Mouse (Mus musculus) olfactory bulb, adult 2 months (tissue): Measurements from ENCODE around the gene Rere. TPM values are rescaled to one million over a fixed set of nuclear protein-coding genes. Genes with fewer than 3 reads are reported as not detected.

Experiments used
- H3K27ac ChIP-seq: fragments of 200-500 bp; 2 replicates; pipeline ENCODE4 v1.5.1; 2012; ENCODE audit warnings: low read depth, low read length; ENCODE audit not compliant: insufficient read depth
- H3K4me1 ChIP-seq: fragments of 200-500 bp; 2 replicates; pipeline ENCODE4 v1.6.1; 2012; ENCODE audit warnings: low read length; ENCODE audit not compliant: control insufficient read depth, insufficient read depth
- H3K4me3 ChIP-seq: fragments of 200-500 bp; 2 replicates; pipeline ENCODE4 v1.5.1; 2012; ENCODE audit warnings: mild to moderate bottlenecking, low read depth, low read length, moderate library complexity; ENCODE audit not compliant: insufficient read depth
- CTCF ChIP-seq: fragments of 200-500 bp; IDR thresholded peaks from 2 replicates; pipeline ENCODE4 v1.5.1; 2012; ENCODE audit warnings: low read depth, mild to moderate bottlenecking, low read length, moderate library complexity; ENCODE audit not compliant: insufficient read depth
- POLR2A ChIP-seq: fragments of 200-500 bp; IDR thresholded peaks from 2 replicates; pipeline ENCODE4 v1.6.1; 2012; ENCODE audit warnings: mild to moderate bottlenecking, low read depth, low read length, moderate library complexity; ENCODE audit not compliant: insufficient read depth
- WGBS: fragments of 180-500 bp; shearing (Covaris S2); methylation state at CpG from one replicate; pipeline ENCODE4 v1.1.7; 2018; 5-methylcytosine and 5-hydroxymethylcytosine counted together
- polyA plus RNA-seq: library from polyadenylated mRNA; stranded (reverse); fragments of >200 nt; gene quantifications from 2 replicates; pipeline ENCODE4 v1.2.4, GENCODE M21; 2012; ENCODE audit warnings: low replicate concordance; ENCODE audit not compliant: missing spikeins, insufficient read depth, insufficient read length

The Rere gene
- polyA plus RNA-seq, 1 experiment: 288 TPM

- TF ChIP-seq POLR2A (no peak), CTCF (no peak)
- H3K4me1 ChIP-seq: peaks cover 29% of the 10 kb centered on the region
- H3K27ac ChIP-seq: peak overlapping the region; percentile 30; the same call in 1 of the 2 replicates
Observed at GRCm38 (mm10) chr4:150405786-150406185, 124.3 kb downstream of the Rere start.

GRCm38 (mm10) chr4:150406320-150406719 is 124.9 kb downstream of the Rere start:
- H3K4me3 ChIP-seq: no peak overlapping the region
- 76% methylated on average over 21 of the region's 21 CpGs for WGBS
- peaks cover 27% of the 10 kb centered on the region for H3K4me1 ChIP-seq
- H3K27ac ChIP-seq: peak overlapping the region; percentile 30; the same call in 1 of the 2 replicates
- no peak for TF ChIP-seq CTCF
- TF ChIP-seq POLR2A: no peak

More at GRCm38 (mm10) chr4:150405786-150406185, 124.3 kb downstream of the Rere start:
- WGBS: 58% methylated on average over 5 of the region's 5 CpGs
- H3K4me3 ChIP-seq: no peak overlapping the region

- peaks cover 25% of the 10 kb centered on the region for H3K4me1 ChIP-seq
- 77% methylated on average over 6 of the region's 6 CpGs for WGBS
- H3K27ac ChIP-seq: no peak overlapping the region
- H3K4me3 ChIP-seq: no peak overlapping the region
- TF ChIP-seq POLR2A: no peak
Observed at GRCm38 (mm10) chr4:150406821-150407220, 125.4 kb downstream of the Rere start.

GRCm38 (mm10) chr4:150414296-150414695 is 132.8 kb downstream of the Rere start:
- Histone ChIP-seq H3K27ac (no peak overlapping the region), H3K4me1 (peaks cover 9% of the 10 kb centered on the region), H3K4me3 (no peak overlapping the region)
- 76% methylated on average over 5 of the region's 5 CpGs for WGBS
- TF ChIP-seq CTCF (no peak), POLR2A (no peak)

- Histone ChIP-seq H3K4me3 (no peak overlapping the region), H3K27ac (no peak overlapping the region), H3K4me1 (peaks cover 9% of the 10 kb centered on the region)
- TF ChIP-seq POLR2A (no peak), CTCF (no peak)
- 89% methylated on average over 1 of the region's 1 CpGs for WGBS
Observed at GRCm38 (mm10) chr4:150414759-150415158, 133.3 kb downstream of the Rere start.

- WGBS: 22% methylated on average over 10 of the region's 10 CpGs
- Histone ChIP-seq H3K4me3 (no peak overlapping the region), H3K4me1 (peaks cover 8% of the 10 kb centered on the region), H3K27ac (peak overlapping the region; percentile 38; the same call in 1 of the 2 replicates)
- TF ChIP-seq CTCF (no peak), POLR2A (no peak)
Observed at GRCm38 (mm10) chr4:150415227-150415969, 134.0 kb downstream of the Rere start.

GRCm38 (mm10) chr4:150420576-150421263 is 139.3 kb downstream of the Rere start:
- Histone ChIP-seq H3K4me1 (peaks cover 15% of the 10 kb centered on the region), H3K4me3 (no peak overlapping the region), H3K27ac (no peak overlapping the region)
- 72% methylated on average over 10 of the region's 10 CpGs for WGBS
- TF ChIP-seq CTCF (no peak), POLR2A (no peak)

GRCm38 (mm10) chr4:150426098-150426879 is 144.8 kb downstream of the Rere start:
- WGBS: 44% methylated on average over 8 of the region's 8 CpGs
- H3K4me1 ChIP-seq: peaks cover 10% of the 10 kb centered on the region
- TF ChIP-seq CTCF: no peak
- no peak for TF ChIP-seq POLR2A
- H3K4me3 ChIP-seq: no peak overlapping the region
- no peak overlapping the region for H3K27ac ChIP-seq

GRCm38 (mm10) chr4:150426880-150427476 is 145.5 kb downstream of the Rere start:
- peaks cover 10% of the 10 kb centered on the region for H3K4me1 ChIP-seq
- no peak overlapping the region; the same call in 1 of the 2 replicates for H3K27ac ChIP-seq
- H3K4me3 ChIP-seq: no peak overlapping the region
- 32% methylated on average over 5 of the region's 5 CpGs for WGBS
- TF ChIP-seq CTCF: no peak
- no peak for TF ChIP-seq POLR2A
